Mouse (Mus musculus) stomach, embryonic 15.5 days (tissue): ENCODE data around the gene Zfp740. TPM values are rescaled to one million over a fixed set of nuclear protein-coding genes. Genes with fewer than 3 reads are reported as not detected.
A peak's percentile ranks its signal among the peaks of the same experiment; 100 is the strongest.

Experiments
- ATAC-seq: fragments of 200-750 bp; cut with Nextera tagmentation; 2 replicates; pipeline ENCODE4 v1.8.0; 2017; ENCODE audit warnings: low read depth, moderate number of reproducible peaks, moderate TSS enrichment; ENCODE audit not compliant: insufficient read depth, low FRiP score
- H3K27ac ChIP-seq: fragments of 300-500 bp; sonication (generic); 2 replicates; pipeline ENCODE4 v1.5.1; 2015; ENCODE audit warnings: mild to moderate bottlenecking, inconsistent platforms
- H3K27me3 ChIP-seq: fragments of 300-500 bp; sonication (generic); replicated peaks from 2 replicates; pipeline ENCODE4 v1.6.1; 2015; ENCODE audit warnings: inconsistent platforms
- H3K36me3 ChIP-seq: fragments of 300-500 bp; sonication (generic); 2 replicates; pipeline ENCODE4 v1.6.1; 2015; ENCODE audit warnings: inconsistent platforms
- H3K4me1 ChIP-seq: fragments of 300-500 bp; sonication (generic); 2 replicates; pipeline ENCODE4 v1.6.1; 2015; ENCODE audit warnings: inconsistent platforms
- H3K4me2 ChIP-seq: fragments of 300-500 bp; sonication (generic); 2 replicates; pipeline ENCODE4 v1.6.1; 2015; ENCODE audit warnings: mild to moderate bottlenecking, inconsistent platforms
- H3K4me3 ChIP-seq: fragments of 300-500 bp; sonication (generic); replicated peaks from 2 replicates; pipeline ENCODE4 v1.5.1; 2015; ENCODE audit warnings: inconsistent platforms
- H3K9ac ChIP-seq: fragments of 300-500 bp; sonication (generic); 2 replicates; pipeline ENCODE4 v1.6.1; 2015; ENCODE audit warnings: inconsistent platforms
- H3K9me3 ChIP-seq: fragments of 300-500 bp; sonication (generic); 2 replicates; pipeline ENCODE4 v1.6.1; 2016; ENCODE audit warnings: inconsistent platforms
- WGBS: fragments of 180-500 bp; shearing (Covaris S2); methylation state at CpG from one replicate; pipeline ENCODE4 v1.1.7; 2015; 5-methylcytosine and 5-hydroxymethylcytosine counted together
- polyA plus RNA-seq: library from polyadenylated mRNA; unstranded; fragments of >200 nt; fragmentation: Nextera tagmentation; extraction: Ambion mirVana; gene quantifications from 2 replicates; pipeline ENCODE4 v1.2.1, GENCODE M21; 2015

Zfp740 gene
- polyA plus RNA-seq, 1 experiment from 2014 or later, result 44.5 TPM

GRCm38 (mm10) chr15:102193652-102194051, 9.4 kb upstream of the Zfp740 start:
- H3K4me1 ChIP-seq, result peaks cover 9% of the 10 kb centered on the region; the same call in 1 of the 2 replicates
- H3K36me3 ChIP-seq, result no peaks in the 10 kb centered on the region
- ATAC-seq, result no peak
- H3K9me3 ChIP-seq, result no peaks in the 10 kb centered on the region
- H3K4me2 ChIP-seq, result no peak overlapping the region
- H3K27me3 ChIP-seq, result no peaks in the 10 kb centered on the region
- WGBS, result 80% methylated on average over 4 of the region's 4 CpGs
- H3K9ac ChIP-seq, result no peak overlapping the region
- H3K27ac ChIP-seq, result no peak overlapping the region
- no peak overlapping the region for H3K4me3 ChIP-seq

- H3K36me3 ChIP-seq, result no peaks in the 10 kb centered on the region
- 77% methylated on average over 4 of the region's 4 CpGs for WGBS
- no peaks in the 10 kb centered on the region for H3K9me3 ChIP-seq
- ATAC-seq, result no peak
- H3K4me1 ChIP-seq, result peaks cover 9% of the 10 kb centered on the region; the same call in 1 of the 2 replicates
- H3K4me3 ChIP-seq, result no peak overlapping the region
- H3K27ac ChIP-seq, result no peak overlapping the region
- no peak overlapping the region for H3K9ac ChIP-seq
- H3K27me3 ChIP-seq, result no peaks in the 10 kb centered on the region
- H3K4me2 ChIP-seq, result no peak overlapping the region
Measured at GRCm38 (mm10) chr15:102194439-102194838, 8.6 kb upstream of the Zfp740 start.

- no peaks in the 10 kb centered on the region for H3K9me3 ChIP-seq
- ATAC-seq, result no peak
- no peak overlapping the region for H3K27ac ChIP-seq
- WGBS, result 59% methylated on average over 4 of the region's 4 CpGs
- H3K9ac ChIP-seq, result no peak overlapping the region
- peaks cover 9% of the 10 kb centered on the region; the same call in 1 of the 2 replicates for H3K4me1 ChIP-seq
- H3K36me3 ChIP-seq, result no peaks in the 10 kb centered on the region
- H3K27me3 ChIP-seq, result no peaks in the 10 kb centered on the region
- H3K4me2 ChIP-seq, result no peak overlapping the region
- no peak overlapping the region for H3K4me3 ChIP-seq
Measured at GRCm38 (mm10) chr15:102195373-102195772, 7.7 kb upstream of the Zfp740 start.

GRCm38 (mm10) chr15:102198841-102199240, 4.2 kb upstream of the Zfp740 start:
- H3K4me3 ChIP-seq, result no peak overlapping the region
- H3K4me1 ChIP-seq, result peaks cover 7% of the 10 kb centered on the region
- no peaks in the 10 kb centered on the region for H3K27me3 ChIP-seq
- no peak overlapping the region for H3K9ac ChIP-seq
- ATAC-seq, result no peak
- H3K36me3 ChIP-seq, result no peaks in the 10 kb centered on the region
- WGBS, result 65% methylated on average over 4 of the region's 4 CpGs
- no peaks in the 10 kb centered on the region for H3K9me3 ChIP-seq
- H3K27ac ChIP-seq, result no peak overlapping the region
- H3K4me2 ChIP-seq, result no peak overlapping the region

GRCm38 (mm10) chr15:102203835-102204381, 859 bp downstream of the Zfp740 start:
- Histone ChIP-seq H3K27me3 (no peaks in the 10 kb centered on the region), H3K36me3 (peaks cover 27% of the 10 kb centered on the region), H3K4me1 (peaks cover 32% of the 10 kb centered on the region), H3K9me3 (no peaks in the 10 kb centered on the region), H3K27ac (peak overlapping the region; percentile 98), H3K4me2 (peak overlapping the region; percentile 60), H3K4me3 (peak overlapping the region; percentile 68), H3K9ac (peak overlapping the region; percentile 83)
- WGBS, result under 1% methylated on average over 34 of the region's 72 CpGs
- peak; percentile 41 for ATAC-seq

- Histone ChIP-seq H3K4me2 (peak within 1 kb of the TSS; percentile 60), H3K36me3 (peaks cover 35% of the 10 kb centered on the region), H3K27me3 (no peaks in the 10 kb centered on the region), H3K9ac (peak within 1 kb of the TSS; percentile 83), H3K4me3 (peak within 1 kb of the TSS; percentile 68), H3K27ac (peak within 1 kb of the TSS; percentile 98), H3K9me3 (no peaks in the 10 kb centered on the region), H3K4me1 (peaks cover 32% of the 10 kb centered on the region)
- 49% methylated on average over 19 of the region's 19 CpGs for WGBS
- ATAC-seq, result no peak
Measured at GRCm38 (mm10) chr15:102204674-102205505, 1.8 kb downstream of the Zfp740 start, which contains the start of gene Csad. Gene Csad (minus strand): TSS chr15:102204724.

- peak overlapping the region; percentile 68; the same call in 1 of the 2 replicates for H3K4me3 ChIP-seq
Measured at GRCm38 (mm10) chr15:102205779-102206178, 2.7 kb downstream of the Zfp740 start.

GRCm38 (mm10) chr15:102207351-102207750, 4.3 kb downstream of the Zfp740 start:
- peaks cover 50% of the 10 kb centered on the region for H3K36me3 ChIP-seq
- no peaks in the 10 kb centered on the region for H3K9me3 ChIP-seq
- H3K4me3 ChIP-seq, result no peak overlapping the region
- no peak overlapping the region for H3K9ac ChIP-seq
- 0 out of 2 replicates have a peak overlapping the region, but pooled peaks have one; percentile 17 for H3K27ac ChIP-seq
- no peak overlapping the region for H3K4me2 ChIP-seq
- peaks cover 30% of the 10 kb centered on the region for H3K4me1 ChIP-seq
- ATAC-seq, result no peak
- H3K27me3 ChIP-seq, result no peaks in the 10 kb centered on the region
- WGBS, result 76% methylated on average over 3 of the region's 3 CpGs

More at GRCm38 (mm10) chr15:102205779-102206178, 2.7 kb downstream of the Zfp740 start:
- Histone ChIP-seq H3K4me2 (peak overlapping the region; percentile 60), H3K36me3 (peaks cover 44% of the 10 kb centered on the region), H3K4me1 (peaks cover 32% of the 10 kb centered on the region), H3K27me3 (no peaks in the 10 kb centered on the region), H3K9ac (0 out of 2 replicates have a peak overlapping the region, but pooled peaks have one; percentile 4), H3K9me3 (no peaks in the 10 kb centered on the region), H3K27ac (peak overlapping the region; percentile 40; the same call in 1 of the 2 replicates)
- ATAC-seq, result no peak
- WGBS, result 30% methylated on average over 8 of the region's 8 CpGs

GRCm38 (mm10) chr15:102208092-102208561, 5.1 kb downstream of the Zfp740 start:
- ATAC-seq, result no peak
- 66% methylated on average over 9 of the region's 9 CpGs for WGBS
- Histone ChIP-seq H3K9ac (no peak overlapping the region), H3K4me2 (no peak overlapping the region), H3K9me3 (no peaks in the 10 kb centered on the region), H3K27me3 (no peaks in the 10 kb centered on the region), H3K4me1 (peaks cover 25% of the 10 kb centered on the region), H3K36me3 (peaks cover 58% of the 10 kb centered on the region), H3K4me3 (no peak overlapping the region), H3K27ac (no peak overlapping the region)

- Histone ChIP-seq H3K4me2 (no peak overlapping the region), H3K36me3 (peaks cover 68% of the 10 kb centered on the region), H3K4me1 (peaks cover 25% of the 10 kb centered on the region), H3K9me3 (no peaks in the 10 kb centered on the region), H3K4me3 (no peak overlapping the region), H3K9ac (no peak overlapping the region), H3K27me3 (no peaks in the 10 kb centered on the region), H3K27ac (no peak overlapping the region)
- ATAC-seq, result no peak
- WGBS, result 92% methylated on average over 8 of the region's 8 CpGs
Measured at GRCm38 (mm10) chr15:102209114-102209513, 6.1 kb downstream of the Zfp740 start.

- no peak overlapping the region for H3K27ac ChIP-seq
- H3K4me2 ChIP-seq, result no peak overlapping the region
- peaks cover 11% of the 10 kb centered on the region for H3K4me1 ChIP-seq
- ATAC-seq, result 0 out of 2 replicates have a peak, but pooled peaks have one; percentile 11
- no peak overlapping the region for H3K9ac ChIP-seq
- H3K27me3 ChIP-seq, result no peaks in the 10 kb centered on the region
- H3K36me3 ChIP-seq, result peaks cover 69% of the 10 kb centered on the region
- no peak overlapping the region for H3K4me3 ChIP-seq
- no peaks in the 10 kb centered on the region for H3K9me3 ChIP-seq
- 90% methylated on average over 4 of the region's 4 CpGs for WGBS
Measured at GRCm38 (mm10) chr15:102210816-102211215, 7.8 kb downstream of the Zfp740 start.

GRCm38 (mm10) chr15:102211895-102212294, 8.8 kb downstream of the Zfp740 start:
- Histone ChIP-seq H3K4me1 (peaks cover 5% of the 10 kb centered on the region; the same call in 1 of the 2 replicates), H3K4me2 (no peak overlapping the region), H3K9ac (no peak overlapping the region), H3K27ac (no peak overlapping the region), H3K4me3 (no peak overlapping the region), H3K36me3 (peaks cover 66% of the 10 kb centered on the region), H3K9me3 (no peaks in the 10 kb centered on the region), H3K27me3 (no peaks in the 10 kb centered on the region)
- 82% methylated on average over 6 of the region's 6 CpGs for WGBS
- no peak for ATAC-seq
